Mouse (Mus musculus) midbrain, embryonic 10.5 days (tissue): ENCODE measurements at regions not wholly inside any gene's neighbourhood (a gene's known extent, or its start where the extent isn't known, plus 50 kb on each side); places are given as distances from the start of the nearest gene placed in this dataset.
A peak's percentile ranks its signal among the peaks of the same experiment; 100 is the strongest.
"Not testable (repeated sequence)": the region's sequence is repeated elsewhere in the genome, so short reads cannot be mapped to it uniquely, and the experiment has no call there.

Experiments used
- DNase-seq: peaks from one replicate; pipeline ENCODE4 v3.0.0-alpha.2; 2017; ENCODE audit warnings: low spot score
- H3K27ac ChIP-seq: fragments of 300-500 bp; sonication (generic); replicated peaks from 2 replicates; pipeline ENCODE4 v1.5.1; 2016; ENCODE audit warnings: mild to moderate bottlenecking
- H3K27me3 ChIP-seq: fragments of 300-500 bp; sonication (generic); 2 replicates; pipeline ENCODE4 v1.6.1; 2016; ENCODE audit warnings: low read depth, mild to moderate bottlenecking; ENCODE audit not compliant: poor library complexity, severe bottlenecking
- H3K36me3 ChIP-seq: fragments of 300-500 bp; sonication (generic); 2 replicates; pipeline ENCODE4 v1.6.1; 2016; ENCODE audit warnings: mild to moderate bottlenecking, moderate library complexity
- H3K4me1 ChIP-seq: fragments of 300-500 bp; sonication (generic); 2 replicates; pipeline ENCODE4 v1.6.1; 2016
- H3K4me3 ChIP-seq: fragments of 300-500 bp; sonication (generic); 2 replicates; pipeline ENCODE4 v1.5.1; 2016; ENCODE audit warnings: mild to moderate bottlenecking, moderate library complexity
- H3K9me3 ChIP-seq: fragments of 300-500 bp; sonication (generic); replicated peaks from 2 replicates; pipeline ENCODE4 v1.6.1; 2016; ENCODE audit warnings: mild to moderate bottlenecking
- WGBS: fragments of 180-500 bp; shearing (Covaris S2); methylation state at CpG from one replicate; pipeline ENCODE4 v1.1.7; 2016; 5-methylcytosine and 5-hydroxymethylcytosine counted together

- peak; percentile 66 for DNase-seq
- no peaks in the 10 kb centered on the region for H3K27me3 ChIP-seq
- H3K27ac ChIP-seq = peak overlapping the region; percentile 88
- 0 out of 2 replicates have a peak, but pooled peaks cover 5% of the 10 kb centered on the region for H3K36me3 ChIP-seq
- peak overlapping the region; percentile 32 for H3K4me3 ChIP-seq
- H3K9me3 ChIP-seq = peaks cover 12% of the 10 kb centered on the region; the same call in 1 of the 2 replicates
- H3K4me1 ChIP-seq = peaks cover 33% of the 10 kb centered on the region
- 14% methylated on average over 15 of the region's 15 CpGs for WGBS
Observed at GRCm38 (mm10) chr2:17932932-17933790, 63.6 kb downstream of the H2al2a start.

GRCm38 (mm10) chr2:17932426-17932931 lies 64.3 kb downstream of the H2al2a start:
- Histone ChIP-seq H3K9me3 (peaks cover 12% of the 10 kb centered on the region; the same call in 1 of the 2 replicates), H3K4me3 (peak overlapping the region; percentile 32)
- WGBS = 16% methylated on average over 16 of the region's 16 CpGs

DNA sequence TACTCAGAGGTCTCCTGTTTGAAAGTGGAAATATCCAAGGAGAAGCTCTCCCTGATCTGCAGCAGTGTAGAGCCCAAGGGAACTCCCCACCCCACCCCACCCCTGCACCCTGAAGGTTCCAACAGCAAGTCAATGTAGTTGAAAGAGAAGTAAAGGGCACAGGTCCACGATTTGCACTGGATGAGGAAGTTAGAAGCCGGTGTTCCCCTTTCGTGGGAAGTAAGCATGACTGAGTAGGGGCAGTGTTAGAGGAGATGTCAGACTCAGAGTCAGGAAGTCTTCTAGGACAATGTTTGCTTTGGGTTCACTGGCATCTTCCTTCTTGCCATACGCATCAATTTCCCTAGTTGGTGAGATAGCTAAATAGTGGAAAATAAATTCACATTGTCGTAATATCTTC lies 64.9 kb downstream of the H2al2a start:
- Histone ChIP-seq H3K36me3 (0 out of 2 replicates have a peak, but pooled peaks cover 5% of the 10 kb centered on the region), H3K27ac (peak overlapping the region; percentile 88), H3K4me1 (peaks cover 33% of the 10 kb centered on the region), H3K27me3 (no peaks in the 10 kb centered on the region), H3K9me3 (peaks cover 12% of the 10 kb centered on the region; the same call in 1 of the 2 replicates), H3K4me3 (no peak overlapping the region)
- DNase-seq = no peak
- WGBS = 87% methylated on average over 5 of the region's 5 CpGs

More at GRCm38 (mm10) chr2:17932426-17932931, 64.3 kb downstream of the H2al2a start:
- no peaks in the 10 kb centered on the region for H3K27me3 ChIP-seq
- H3K36me3 ChIP-seq = 0 out of 2 replicates have a peak, but pooled peaks cover 5% of the 10 kb centered on the region
- peak overlapping the region; percentile 88 for H3K27ac ChIP-seq
- DNase-seq = peak; percentile 60
- peaks cover 33% of the 10 kb centered on the region for H3K4me1 ChIP-seq

DNA sequence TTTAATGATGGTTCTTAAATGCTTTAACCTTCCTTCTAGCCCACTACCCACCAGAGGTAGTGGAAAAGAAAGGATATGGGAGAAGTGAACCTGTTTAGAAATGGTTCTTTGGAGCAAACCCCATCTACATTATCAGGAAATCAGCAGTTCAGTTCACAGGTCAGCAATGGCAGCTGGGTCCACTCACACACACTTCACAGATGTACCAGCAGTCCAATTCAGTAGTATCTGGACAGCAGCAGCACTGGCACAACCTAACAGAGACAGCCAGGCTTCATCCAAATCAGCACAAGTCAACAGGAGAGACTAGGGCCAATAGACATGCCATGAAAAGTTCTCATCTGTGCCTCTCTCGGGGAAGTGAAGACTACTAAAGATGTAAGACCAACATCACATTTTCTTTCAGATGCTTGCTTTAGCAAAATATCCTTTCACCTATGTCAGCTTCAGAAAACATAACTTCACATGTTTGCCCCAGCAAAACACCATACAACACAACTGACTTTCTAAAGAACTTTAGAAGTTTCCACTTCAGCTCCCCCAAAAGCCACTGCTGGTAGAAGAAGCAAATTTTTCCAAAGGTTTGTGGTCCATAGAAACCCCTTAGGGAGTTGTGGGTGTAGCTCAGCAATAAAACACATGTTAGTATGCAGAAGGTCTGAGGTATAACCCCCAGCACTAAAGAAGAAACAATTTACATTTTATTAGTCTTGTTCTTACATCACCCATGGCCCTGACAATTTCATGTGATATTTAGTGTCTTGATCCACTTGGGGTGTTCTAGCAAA lies 77.7 kb downstream of the H2al2a start:
- H3K4me3 ChIP-seq = no peak overlapping the region
- DNase-seq = no peak
- H3K27me3 ChIP-seq = no peaks in the 10 kb centered on the region
- H3K9me3 ChIP-seq = no peaks in the 10 kb centered on the region
- WGBS = 92% methylated on average over 1 of the region's 1 CpGs
- peaks cover 7% of the 10 kb centered on the region for H3K4me1 ChIP-seq
- no peak overlapping the region for H3K27ac ChIP-seq
- H3K36me3 ChIP-seq = no peaks in the 10 kb centered on the region

GRCm38 (mm10) chr2:17917238-17917946 lies 79.4 kb downstream of the H2al2a start:
- Histone ChIP-seq H3K36me3 (no peaks in the 10 kb centered on the region), H3K27me3 (no peaks in the 10 kb centered on the region), H3K4me3 (no peak overlapping the region), H3K4me1 (peaks cover 12% of the 10 kb centered on the region), H3K9me3 (no peaks in the 10 kb centered on the region), H3K27ac (peak overlapping the region; percentile 1; the same call in 1 of the 2 replicates)
- 31% methylated on average over 8 of the region's 8 CpGs for WGBS
- DNase-seq = peak; percentile 35

GRCm38 (mm10) chr2:17902616-17903015 lies 94.1 kb downstream of the H2al2a start:
- peaks cover 10% of the 10 kb centered on the region; the same call in 1 of the 2 replicates for H3K4me1 ChIP-seq
- H3K9me3 ChIP-seq = no peaks in the 10 kb centered on the region
- peaks cover 12% of the 10 kb centered on the region for H3K27me3 ChIP-seq
- H3K36me3 ChIP-seq = no peaks in the 10 kb centered on the region
- H3K4me3 ChIP-seq = no peak overlapping the region
- H3K27ac ChIP-seq = no peak overlapping the region
- WGBS = 86% methylated on average over 1 of the region's 1 CpGs
- peak; percentile 2 for DNase-seq

- Histone ChIP-seq H3K27me3 (peaks cover 12% of the 10 kb centered on the region), H3K4me1 (peaks cover 10% of the 10 kb centered on the region; the same call in 1 of the 2 replicates)
- WGBS = 47% methylated on average over 8 of the region's 8 CpGs
Observed at GRCm38 (mm10) chr2:17900202-17900601, 96.6 kb downstream of the H2al2a start.

DNA sequence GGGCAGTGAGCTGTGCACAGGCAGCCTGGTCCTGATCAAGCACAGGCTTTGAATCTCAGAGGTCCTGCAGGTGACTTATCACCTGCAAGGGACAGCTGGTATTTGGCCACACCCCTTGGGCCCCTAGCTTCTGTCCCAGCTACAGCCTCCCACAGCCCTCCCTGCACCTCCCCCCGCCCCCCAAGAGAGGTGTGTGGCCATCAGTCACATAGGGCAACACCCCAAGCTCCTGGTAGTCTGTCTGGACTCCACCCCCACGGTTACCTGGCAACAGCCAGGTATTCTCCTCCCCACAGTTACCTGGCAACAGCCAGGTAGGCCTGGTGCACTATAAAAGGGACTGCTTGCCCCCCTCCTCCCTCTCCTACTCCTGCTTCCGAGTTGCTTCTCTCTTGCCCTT lies 98.0 kb downstream of the H2al2a start:
- peaks cover 10% of the 10 kb centered on the region; the same call in 1 of the 2 replicates for H3K4me1 ChIP-seq
- no peaks in the 10 kb centered on the region for H3K9me3 ChIP-seq
- H3K36me3 ChIP-seq = no peaks in the 10 kb centered on the region
- no peak overlapping the region for H3K27ac ChIP-seq
- peaks cover 12% of the 10 kb centered on the region for H3K27me3 ChIP-seq
- peak; percentile 8 for DNase-seq
- WGBS = 34% methylated on average over 3 of the region's 3 CpGs
- H3K4me3 ChIP-seq = no peak overlapping the region

More at GRCm38 (mm10) chr2:17900202-17900601, 96.6 kb downstream of the H2al2a start:
- H3K9me3 ChIP-seq = no peaks in the 10 kb centered on the region
- DNase-seq = no peak
- H3K4me3 ChIP-seq = no peak overlapping the region
- H3K27ac ChIP-seq = no peak overlapping the region
- no peaks in the 10 kb centered on the region for H3K36me3 ChIP-seq

DNA sequence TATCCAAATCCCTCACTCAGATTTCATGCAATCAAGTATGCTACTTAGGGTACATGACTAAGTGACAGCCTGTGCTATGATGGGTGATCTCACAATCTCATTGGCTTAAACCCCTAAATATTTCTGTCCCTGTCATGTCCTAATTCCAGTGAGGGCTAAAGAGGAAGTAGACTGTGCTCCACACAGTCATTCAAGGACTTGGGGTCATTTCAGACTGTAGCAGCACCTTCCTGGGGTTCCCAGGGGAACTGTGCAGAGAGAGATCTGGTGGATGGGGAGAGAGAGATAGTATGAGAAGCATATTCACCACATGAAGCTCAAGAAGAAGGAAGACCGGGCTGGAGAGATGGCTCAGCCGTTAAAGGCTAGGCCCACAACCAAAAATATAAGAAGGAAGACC lies 100.7 kb downstream of the H2al2a start:
- Histone ChIP-seq H3K36me3 (no peaks in the 10 kb centered on the region), H3K4me3 (no peak overlapping the region), H3K9me3 (peaks cover 5% of the 10 kb centered on the region; the same call in 1 of the 2 replicates), H3K27ac (no peak overlapping the region), H3K27me3 (peaks cover 12% of the 10 kb centered on the region), H3K4me1 (peaks cover 10% of the 10 kb centered on the region; the same call in 1 of the 2 replicates)
- WGBS = 91% methylated on average over 2 of the region's 2 CpGs
- DNase-seq = no peak

GRCm38 (mm10) chr2:17892661-17893060 lies 104.1 kb downstream of the H2al2a start:
- DNase-seq, H3K4me3 ChIP-seq: not testable (repeated sequence)
- 91% methylated on average over 7 of the region's 7 CpGs for WGBS

DNA sequence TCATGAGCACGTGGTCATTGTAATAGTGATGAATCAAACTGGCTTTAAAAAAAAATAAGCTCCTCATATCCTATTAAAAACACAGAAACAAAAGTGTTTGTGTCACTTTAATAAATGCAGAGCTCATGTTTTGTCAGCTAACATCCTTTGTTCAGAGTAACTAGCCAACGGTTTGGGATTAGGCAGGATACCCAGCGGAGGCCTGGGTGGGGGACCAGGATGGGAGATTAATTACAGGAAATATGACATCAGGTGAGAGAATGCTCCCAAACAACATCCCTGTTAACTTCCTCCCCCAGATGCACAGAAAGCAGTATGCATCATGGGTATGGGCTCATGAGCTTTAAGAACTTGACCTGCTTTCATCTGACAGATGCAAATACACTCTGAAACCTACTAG lies 109.1 kb downstream of the H2al2a start:
- Histone ChIP-seq H3K4me3 (no peak overlapping the region), H3K27ac (no peak overlapping the region), H3K27me3 (no peaks in the 10 kb centered on the region), H3K36me3 (no peaks in the 10 kb centered on the region), H3K4me1 (peaks cover 13% of the 10 kb centered on the region), H3K9me3 (no peaks in the 10 kb centered on the region)
- whole genome bisulfite sequencing = 43% methylated on average over 3 of the region's 3 CpGs
- no peak for DNase-seq

More at GRCm38 (mm10) chr2:17892661-17893060, 104.1 kb downstream of the H2al2a start:
- not testable (repeated sequence) for H3K27me3 ChIP-seq, H3K4me1 ChIP-seq, H3K27ac ChIP-seq, H3K9me3 ChIP-seq, H3K36me3 ChIP-seq

GRCm38 (mm10) chr2:17882389-17882788 lies 114.4 kb downstream of the H2al2a start:
- no peaks in the 10 kb centered on the region for H3K9me3 ChIP-seq
- no peaks in the 10 kb centered on the region for H3K36me3 ChIP-seq
- H3K4me1 ChIP-seq = peaks cover 18% of the 10 kb centered on the region
- no peaks in the 10 kb centered on the region for H3K27me3 ChIP-seq
- no peak overlapping the region for H3K4me3 ChIP-seq
- no peak for DNase-seq
- 91% methylated on average over 12 of the region's 12 CpGs for WGBS
- no peak overlapping the region for H3K27ac ChIP-seq
